Mouse (Mus musculus) testis, adult 2 months (tissue): ENCODE measurements at regions not wholly inside any gene's neighbourhood (a gene's known extent, or its start where the extent isn't known, plus 50 kb on each side); places are given as distances from the start of the nearest gene placed in this dataset.

Experiments used
- CTCF ChIP-seq: fragments of 200-500 bp; IDR thresholded peaks from 2 replicates; pipeline ENCODE4 v1.5.1; 2012; ENCODE audit warnings: low read depth, mild to moderate bottlenecking, inconsistent platforms, low read length, moderate library complexity; ENCODE audit not compliant: control insufficient read depth, insufficient read depth, insufficient replicate concordance
- POLR2A ChIP-seq: fragments of 200-500 bp; IDR thresholded peaks from 2 replicates; pipeline ENCODE4 v1.6.1; 2012; ENCODE audit warnings: low read depth, mild to moderate bottlenecking, inconsistent platforms, low read length, moderate library complexity; ENCODE audit not compliant: control insufficient read depth

DNA sequence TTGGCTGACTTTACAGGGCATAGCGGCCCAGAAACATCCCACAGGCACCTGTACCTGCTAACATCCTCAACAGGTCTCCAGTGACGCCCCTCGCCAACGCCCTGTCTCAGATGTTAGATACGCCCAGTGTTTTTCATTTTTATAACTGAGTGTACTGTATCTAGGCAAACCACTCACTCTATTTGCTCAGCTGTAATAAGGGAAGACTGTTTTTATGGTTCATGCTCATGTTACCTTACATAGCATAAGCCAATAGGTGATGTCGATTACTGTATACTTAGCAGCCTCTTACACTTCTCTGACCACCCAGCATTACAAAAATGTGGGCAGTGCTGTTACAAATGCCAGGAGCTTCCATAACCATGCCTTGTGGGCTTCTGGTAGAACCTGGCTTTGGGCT is 97.0 kb downstream of the Cand1 start:
- TF ChIP-seq CTCF = no peak
- no peak for TF ChIP-seq POLR2A
